Mouse (Mus musculus): ENCODE data around the gene Crybg3. TPM values are rescaled to one million over a fixed set of nuclear protein-coding genes. Genes with fewer than 3 reads are reported as not detected.

The Crybg3 gene
- polyA plus RNA-seq, 1 experiment from 2014 or later, result 6.0 TPM

GRCm38 (mm10) chr16:59610750-59611149 lies 10.0 kb upstream of the Crybg3 start:
- H3K27me3 ChIP-seq (ENCODE audit: control insufficient read depth, insufficient read depth, low read length), result no peaks in the 10 kb centered on the region
- 90% methylated on average over 1 of the region's 1 CpGs for WGBS
- DNase-seq (ENCODE audit: low spot score) (no peak), ATAC-seq (replicated peaks; ENCODE audit: low FRiP score) (no peak)
- H3K27ac ChIP-seq (ENCODE audit: low read depth, low read length), result no peak overlapping the region
- H3K9me3 ChIP-seq (ENCODE audit: control insufficient read depth, low read length), result no peaks in the 10 kb centered on the region
- H3K36me3 ChIP-seq (ENCODE audit: control insufficient read depth, insufficient read depth, low read length), result no peaks in the 10 kb centered on the region
- H3K9ac ChIP-seq (ENCODE audit: low read length), result no peak overlapping the region
- no peaks in the 10 kb centered on the region for H3K4me1 ChIP-seq (replicated peaks; ENCODE audit: control insufficient read depth, insufficient read depth, low read length)
- H3K4me2 ChIP-seq (ENCODE audit: low read depth, low read length, severe bottlenecking), result no peak overlapping the region
- H3K4me3 ChIP-seq (ENCODE audit: low read depth, low read length), result no peak overlapping the region

DNA sequence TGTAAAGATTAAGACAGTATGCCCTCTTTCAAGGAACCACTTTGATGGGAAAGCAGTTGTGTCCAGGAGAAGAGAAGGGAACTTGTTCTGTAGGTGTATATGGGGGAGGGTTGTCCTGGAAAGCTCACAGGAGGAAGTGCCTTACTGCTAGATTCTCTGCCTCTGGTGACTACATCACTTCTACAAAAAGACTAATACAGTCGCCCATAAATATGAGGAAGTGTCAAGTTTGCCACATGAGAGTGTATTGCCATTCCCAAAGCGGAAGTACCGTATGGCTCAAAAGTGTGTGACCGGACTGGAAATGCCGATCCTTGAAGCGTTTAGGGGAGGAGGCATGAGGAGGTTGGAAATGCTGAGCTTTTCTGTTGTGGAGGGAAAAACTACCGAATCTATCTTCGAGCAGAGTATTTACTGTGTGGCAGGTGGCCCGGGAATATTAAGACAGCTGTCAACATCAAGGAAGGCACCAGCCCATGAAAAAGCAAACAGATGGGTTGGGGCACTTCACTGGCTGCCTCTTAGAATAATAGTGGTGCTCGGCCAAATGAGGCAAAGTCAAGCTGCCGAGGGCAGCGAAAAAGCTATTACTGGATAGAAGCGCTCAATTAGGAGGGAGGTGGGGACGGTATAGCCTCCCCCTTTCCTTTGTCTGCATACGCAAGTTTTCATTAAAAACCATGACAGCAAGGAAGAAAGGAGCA lies 3.5 kb upstream of the Crybg3 start:
- Histone ChIP-seq H3K4me1 (replicated peaks; ENCODE audit: control insufficient read depth, insufficient read depth, low read length) (0 out of 2 replicates have a peak, but pooled peaks cover 2% of the 10 kb centered on the region), H3K36me3 (ENCODE audit: control insufficient read depth, insufficient read depth, low read length) (no peaks in the 10 kb centered on the region), H3K4me3 (ENCODE audit: low read depth, low read length) (no peak overlapping the region), H3K27me3 (ENCODE audit: control insufficient read depth, insufficient read depth, low read length) (0 out of 2 replicates have a peak, but pooled peaks cover 2% of the 10 kb centered on the region), H3K4me2 (ENCODE audit: low read depth, low read length, severe bottlenecking) (peak overlapping the region; percentile 2; the same call in 1 of the 2 replicates), H3K9me3 (ENCODE audit: control insufficient read depth, low read length) (no peaks in the 10 kb centered on the region), H3K27ac (ENCODE audit: low read depth, low read length) (no peak overlapping the region), H3K9ac (ENCODE audit: low read length) (no peak overlapping the region)
- no peak for DNase-seq (ENCODE audit: low spot score)
- WGBS, result 54% methylated on average over 15 of the region's 15 CpGs
- peak; percentile 64 for ATAC-seq (replicated peaks; ENCODE audit: low FRiP score)

DNA sequence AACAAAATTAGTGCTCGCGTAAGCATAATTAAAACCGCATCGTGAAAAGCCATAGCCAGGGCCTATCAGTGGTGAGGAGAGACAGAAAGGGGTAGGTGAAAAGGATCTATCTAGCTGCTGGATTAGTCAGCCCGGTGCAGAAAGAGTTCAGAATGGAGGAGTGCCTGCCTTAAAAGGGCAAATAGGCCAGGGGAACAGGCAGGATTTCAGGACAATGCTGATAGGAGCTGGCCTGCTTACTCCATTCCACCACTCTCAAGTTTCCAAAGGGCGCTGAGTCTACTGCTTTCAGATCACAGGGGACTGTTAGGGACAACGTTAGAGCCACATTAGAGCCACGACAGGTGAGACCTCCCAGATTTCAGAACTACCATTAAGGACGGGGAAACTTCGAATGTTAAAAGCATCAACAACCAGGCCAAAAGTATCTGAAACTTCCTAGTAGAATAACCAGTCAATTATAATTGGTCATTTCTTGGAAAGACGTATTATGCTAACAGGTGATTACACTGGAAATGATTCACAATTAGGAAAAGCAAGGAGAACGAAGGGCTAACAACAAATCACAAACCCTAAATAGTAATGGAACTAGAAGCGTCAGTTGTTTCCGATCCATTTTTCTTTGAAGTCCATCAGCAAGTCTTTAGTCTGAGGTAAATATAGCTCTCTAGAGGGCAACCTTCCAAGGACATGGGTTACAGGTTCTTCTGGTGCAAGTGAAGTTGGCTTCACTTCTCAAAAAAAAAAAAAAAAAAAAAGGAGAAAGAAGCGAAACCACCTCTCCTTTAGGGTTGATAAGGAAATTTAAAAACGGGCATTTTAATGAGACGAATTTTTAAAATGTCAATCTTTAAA lies 1.1 kb downstream of the Crybg3 start:
- DNase-seq (ENCODE audit: low spot score) (no peak), ATAC-seq (replicated peaks; ENCODE audit: low FRiP score) (no peak)
- H3K4me1 ChIP-seq (replicated peaks; ENCODE audit: control insufficient read depth, insufficient read depth, low read length), result 0 out of 2 replicates have a peak, but pooled peaks cover 2% of the 10 kb centered on the region
- H3K27ac ChIP-seq (ENCODE audit: low read depth, low read length), result no peak overlapping the region
- no peaks in the 10 kb centered on the region for H3K36me3 ChIP-seq (ENCODE audit: control insufficient read depth, insufficient read depth, low read length)
- H3K4me2 ChIP-seq (ENCODE audit: low read depth, low read length, severe bottlenecking), result peak overlapping the region; percentile 75
- H3K4me3 ChIP-seq (ENCODE audit: low read depth, low read length), result peak overlapping the region; percentile 64
- no peaks in the 10 kb centered on the region for H3K9me3 ChIP-seq (ENCODE audit: control insufficient read depth, low read length)
- H3K27me3 ChIP-seq (ENCODE audit: control insufficient read depth, insufficient read depth, low read length), result peaks cover 2% of the 10 kb centered on the region; the same call in 1 of the 2 replicates
- 15% methylated on average over 17 of the region's 17 CpGs for WGBS
- H3K9ac ChIP-seq (ENCODE audit: low read length), result no peak overlapping the region; the same call in 1 of the 2 replicates

GRCm38 (mm10) chr16:59598997-59599396 lies 1.8 kb downstream of the Crybg3 start:
- DNase-seq (ENCODE audit: low spot score) (no peak), ATAC-seq (replicated peaks; ENCODE audit: low FRiP score) (no peak)
- Histone ChIP-seq H3K4me3 (ENCODE audit: low read depth, low read length) (no peak overlapping the region), H3K27me3 (ENCODE audit: control insufficient read depth, insufficient read depth, low read length) (peaks cover 2% of the 10 kb centered on the region; the same call in 1 of the 2 replicates), H3K9me3 (ENCODE audit: control insufficient read depth, low read length) (no peaks in the 10 kb centered on the region), H3K4me1 (replicated peaks; ENCODE audit: control insufficient read depth, insufficient read depth, low read length) (0 out of 2 replicates have a peak, but pooled peaks cover 2% of the 10 kb centered on the region), H3K27ac (ENCODE audit: low read depth, low read length) (no peak overlapping the region), H3K9ac (ENCODE audit: low read length) (no peak overlapping the region), H3K4me2 (ENCODE audit: low read depth, low read length, severe bottlenecking) (no peak overlapping the region), H3K36me3 (ENCODE audit: control insufficient read depth, insufficient read depth, low read length) (no peaks in the 10 kb centered on the region)
- WGBS, result 9% methylated on average over 4 of the region's 4 CpGs

DNA sequence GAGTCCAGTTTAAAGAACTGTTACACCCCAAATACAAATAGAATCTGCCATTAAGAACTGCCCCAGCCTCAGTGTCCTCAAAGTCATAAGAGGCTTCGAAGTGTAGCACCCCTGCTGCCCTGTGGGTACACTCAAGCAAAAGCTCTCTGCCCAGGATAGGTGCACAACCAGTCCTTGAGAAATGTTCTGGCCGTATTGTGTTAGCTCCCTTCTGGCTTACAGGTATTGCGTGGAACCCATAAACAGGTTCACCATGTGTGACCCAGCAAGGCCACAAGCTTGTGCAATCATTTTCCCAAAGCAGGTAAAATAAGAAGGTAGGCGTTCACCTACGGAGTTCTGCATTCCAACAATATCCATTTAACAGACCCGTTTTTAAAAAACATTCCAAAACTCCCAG lies 3.5 kb downstream of the Crybg3 start:
- H3K9me3 ChIP-seq (ENCODE audit: control insufficient read depth, low read length), result no peaks in the 10 kb centered on the region
- H3K9ac ChIP-seq (ENCODE audit: low read length), result no peak overlapping the region
- DNase-seq (ENCODE audit: low spot score), result no peak
- no peak overlapping the region for H3K4me3 ChIP-seq (ENCODE audit: low read depth, low read length)
- H3K4me1 ChIP-seq (replicated peaks; ENCODE audit: control insufficient read depth, insufficient read depth, low read length), result 0 out of 2 replicates have a peak, but pooled peaks cover 2% of the 10 kb centered on the region
- no peak for ATAC-seq (replicated peaks; ENCODE audit: low FRiP score)
- H3K36me3 ChIP-seq (ENCODE audit: control insufficient read depth, insufficient read depth, low read length), result no peaks in the 10 kb centered on the region
- no peak overlapping the region for H3K27ac ChIP-seq (ENCODE audit: low read depth, low read length)
- H3K27me3 ChIP-seq (ENCODE audit: control insufficient read depth, insufficient read depth, low read length), result peaks cover 2% of the 10 kb centered on the region; the same call in 1 of the 2 replicates
- no peak overlapping the region for H3K4me2 ChIP-seq (ENCODE audit: low read depth, low read length, severe bottlenecking)
- 91% methylated on average over 6 of the region's 6 CpGs for WGBS

- ATAC-seq (replicated peaks; ENCODE audit: low FRiP score), result no peak
- 89% methylated on average over 3 of the region's 3 CpGs for WGBS
- H3K27ac ChIP-seq (ENCODE audit: low read depth, low read length), result no peak overlapping the region
Measured at GRCm38 (mm10) chr16:59594714-59595113, 6.1 kb downstream of the Crybg3 start.

DNA sequence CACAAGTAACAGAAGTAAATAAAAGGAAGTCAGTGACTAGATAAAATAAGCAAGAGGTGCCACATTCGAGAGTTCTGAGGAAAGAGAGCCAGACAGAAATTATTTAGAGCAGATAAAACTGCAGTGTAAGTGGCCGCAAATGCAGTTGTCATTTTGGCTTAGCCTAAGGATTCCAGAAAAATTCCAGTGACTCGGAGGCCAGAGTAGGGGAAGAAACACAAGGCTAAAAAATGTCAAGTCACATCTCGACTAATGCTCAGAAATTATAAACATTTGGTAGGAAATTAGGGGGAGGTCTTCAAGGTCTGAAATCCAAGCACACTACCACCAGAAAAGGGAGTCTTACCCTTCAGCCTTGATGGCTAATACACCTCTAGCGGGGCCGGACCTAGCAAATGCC lies 10.0 kb downstream of the Crybg3 start:
- no peaks in the 10 kb centered on the region for H3K36me3 ChIP-seq (ENCODE audit: control insufficient read depth, insufficient read depth, low read length)
- H3K4me3 ChIP-seq (ENCODE audit: low read depth, low read length), result no peak overlapping the region
- WGBS, result 82% methylated on average over 6 of the region's 6 CpGs
- ATAC-seq (replicated peaks; ENCODE audit: low FRiP score), result no peak
- no peaks in the 10 kb centered on the region for H3K27me3 ChIP-seq (ENCODE audit: control insufficient read depth, insufficient read depth, low read length)
- no peaks in the 10 kb centered on the region for H3K4me1 ChIP-seq (replicated peaks; ENCODE audit: control insufficient read depth, insufficient read depth, low read length)
- no peaks in the 10 kb centered on the region for H3K9me3 ChIP-seq (ENCODE audit: control insufficient read depth, low read length)
- no peak overlapping the region for H3K9ac ChIP-seq (ENCODE audit: low read length)
- DNase-seq (ENCODE audit: low spot score), result no peak
- no peak overlapping the region for H3K4me2 ChIP-seq (ENCODE audit: low read depth, low read length, severe bottlenecking)
- H3K27ac ChIP-seq (ENCODE audit: low read depth, low read length), result no peak overlapping the region

More at GRCm38 (mm10) chr16:59594714-59595113, 6.1 kb downstream of the Crybg3 start:
- Histone ChIP-seq H3K4me1 (replicated peaks; ENCODE audit: control insufficient read depth, insufficient read depth, low read length) (no peaks in the 10 kb centered on the region), H3K27me3 (ENCODE audit: control insufficient read depth, insufficient read depth, low read length) (peaks cover 2% of the 10 kb centered on the region; the same call in 1 of the 2 replicates), H3K9me3 (ENCODE audit: control insufficient read depth, low read length) (no peaks in the 10 kb centered on the region), H3K4me3 (ENCODE audit: low read depth, low read length) (no peak overlapping the region), H3K9ac (ENCODE audit: low read length) (no peak overlapping the region), H3K36me3 (ENCODE audit: control insufficient read depth, insufficient read depth, low read length) (no peaks in the 10 kb centered on the region), H3K4me2 (ENCODE audit: low read depth, low read length, severe bottlenecking) (no peak overlapping the region)
- no peak for DNase-seq (ENCODE audit: low spot score)

DNA sequence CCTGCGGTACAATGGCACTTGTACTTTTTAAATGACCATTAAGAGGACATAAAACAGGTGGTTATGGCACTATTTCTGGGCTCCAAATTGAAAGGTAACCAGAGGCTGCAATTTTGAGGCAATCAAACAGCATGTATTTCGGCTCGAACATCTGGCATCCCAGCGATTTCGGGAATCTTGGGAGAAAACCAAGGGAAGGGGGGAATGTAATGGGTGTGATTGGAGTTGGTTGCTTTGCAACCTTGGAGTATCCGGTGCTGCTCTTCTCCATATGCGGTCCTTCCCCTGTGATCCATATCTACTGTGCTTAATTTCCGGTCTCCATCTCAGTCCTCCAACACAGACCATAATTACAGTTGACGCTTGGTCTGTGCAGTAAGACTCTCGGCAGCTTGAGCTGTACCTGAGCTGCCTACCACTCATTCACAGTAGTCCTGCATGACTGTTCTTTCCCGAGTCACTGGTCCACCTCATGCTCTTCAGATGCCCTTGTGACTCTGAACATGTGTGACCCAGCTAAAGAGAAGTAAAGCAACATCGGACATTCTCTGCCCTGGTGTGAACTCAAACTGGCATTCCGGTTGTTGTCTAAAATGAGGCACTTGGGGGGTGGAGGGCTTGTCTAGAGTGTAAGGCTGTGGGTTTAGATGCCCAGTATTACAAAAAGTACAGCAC lies 12.3 kb downstream of the Crybg3 start:
- H3K4me1 ChIP-seq (replicated peaks; ENCODE audit: control insufficient read depth, insufficient read depth, low read length), result no peaks in the 10 kb centered on the region
- no peaks in the 10 kb centered on the region for H3K9me3 ChIP-seq (ENCODE audit: control insufficient read depth, low read length)
- H3K36me3 ChIP-seq (ENCODE audit: control insufficient read depth, insufficient read depth, low read length), result no peaks in the 10 kb centered on the region
- WGBS, result 95% methylated on average over 13 of the region's 13 CpGs
- H3K4me2 ChIP-seq (ENCODE audit: low read depth, low read length, severe bottlenecking), result no peak overlapping the region
- ATAC-seq (replicated peaks; ENCODE audit: low FRiP score) (no peak), DNase-seq (ENCODE audit: low spot score) (no peak)
- H3K4me3 ChIP-seq (ENCODE audit: low read depth, low read length), result no peak overlapping the region
- no peak overlapping the region for H3K9ac ChIP-seq (ENCODE audit: low read length)
- H3K27ac ChIP-seq (ENCODE audit: low read depth, low read length), result no peak overlapping the region
- no peaks in the 10 kb centered on the region for H3K27me3 ChIP-seq (ENCODE audit: control insufficient read depth, insufficient read depth, low read length)

Data from forebrain, embryonic 11.5 days (tissue).